Mouse (Mus musculus) gastrocnemius, adult 18-20 months (tissue): ENCODE results near the gene 2010111I01Rik. TPM values are rescaled to one million over a fixed set of nuclear protein-coding genes. Genes with fewer than 3 reads are reported as not detected.
"Not testable (repeated sequence)": the region's sequence is repeated elsewhere in the genome, so short reads cannot be mapped to it uniquely, and the experiment has no call there.

Experiments used
- DNase-seq: peaks from one replicate; pipeline ENCODE4 v3.0.0; 2021; ENCODE audit warnings: low spot score
- microRNA-seq: library from miRNA; unstranded; fragments of <30 nt; microRNA quantifications from one replicate; pipeline ENCODE4 v1.2.0, GENCODE M21; 2021
- total RNA-seq, 2 experiments: library from RNA; stranded (reverse); gene quantifications; 2 replicates each; pipeline ENCODE4 v1.2.3; 2021

Gene 2010111I01Rik
- total RNA-seq, 2 experiments from 2014 or later, result 46.4 to 82.7 TPM

- no peak for DNase-seq
These were observed 372.7 kb downstream of the 2010111I01Rik start for GRCm38 (mm10) chr13:63337239-63337960.

DNA sequence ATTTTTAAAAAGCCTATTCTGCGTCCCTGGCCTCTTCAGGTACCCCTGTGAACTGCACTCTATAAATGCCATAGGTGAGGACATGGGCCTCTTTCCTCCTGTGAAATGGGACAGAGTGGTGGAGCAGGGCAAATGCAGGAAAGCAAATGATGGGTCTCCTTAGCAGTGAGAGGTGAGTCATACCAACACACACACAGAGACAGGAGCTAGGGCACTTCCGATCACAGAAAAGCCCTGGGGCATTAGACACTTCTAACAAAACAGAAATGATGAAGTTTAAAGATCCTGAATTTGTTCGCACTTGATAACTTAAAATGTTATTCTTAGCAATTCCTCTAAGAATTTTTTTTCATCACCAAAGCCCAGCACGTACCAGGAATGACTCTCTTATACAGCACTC is 375.3 kb downstream of the 2010111I01Rik start:
- DNase-seq, result no peak

DNA sequence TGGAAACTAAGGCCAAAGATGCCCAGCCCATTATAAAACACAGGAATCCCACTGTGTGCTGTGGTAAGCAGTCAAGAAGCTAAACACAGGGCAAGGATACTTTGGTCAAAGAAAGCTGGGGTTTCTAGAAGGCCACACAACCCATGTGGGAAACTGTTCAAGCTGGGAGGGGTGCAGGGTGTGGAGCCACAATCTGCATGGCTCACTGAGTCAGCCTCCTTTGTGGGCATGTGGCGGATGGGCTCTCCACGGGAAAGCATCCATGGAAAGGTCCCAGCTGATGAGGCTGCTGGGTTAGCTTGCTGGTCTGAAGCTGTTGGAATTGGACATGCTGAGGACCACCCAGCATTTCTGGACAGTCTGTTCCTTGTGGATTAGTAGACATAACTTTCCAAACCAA is 378.1 kb downstream of the 2010111I01Rik start:
- DNase-seq, result no peak

DNA sequence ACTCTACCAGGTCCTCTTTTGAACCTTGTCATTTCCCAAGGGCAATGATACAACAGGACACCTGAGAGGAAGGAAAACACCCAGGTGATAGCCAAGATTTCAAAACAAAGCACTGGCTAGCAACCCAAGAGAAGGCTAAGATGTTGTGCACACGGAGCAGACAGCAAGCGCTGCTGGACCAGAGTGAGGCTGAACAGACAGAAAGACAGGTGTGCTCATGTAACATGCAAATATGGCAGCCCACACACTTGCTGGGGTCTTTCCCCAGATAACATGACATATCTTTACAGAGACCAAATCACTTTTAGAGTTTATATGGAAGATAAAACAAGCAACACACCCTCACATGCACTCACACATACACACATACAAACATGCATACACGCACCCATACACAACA is 379.8 kb downstream of the 2010111I01Rik start:
- no peak for DNase-seq

GRCm38 (mm10) chr13:63345476-63346225 is 381.0 kb downstream of the 2010111I01Rik start:
- no peak for DNase-seq

- no peak for DNase-seq
These were observed 382.9 kb downstream of the 2010111I01Rik start for GRCm38 (mm10) chr13:63347639-63348038.

DNA sequence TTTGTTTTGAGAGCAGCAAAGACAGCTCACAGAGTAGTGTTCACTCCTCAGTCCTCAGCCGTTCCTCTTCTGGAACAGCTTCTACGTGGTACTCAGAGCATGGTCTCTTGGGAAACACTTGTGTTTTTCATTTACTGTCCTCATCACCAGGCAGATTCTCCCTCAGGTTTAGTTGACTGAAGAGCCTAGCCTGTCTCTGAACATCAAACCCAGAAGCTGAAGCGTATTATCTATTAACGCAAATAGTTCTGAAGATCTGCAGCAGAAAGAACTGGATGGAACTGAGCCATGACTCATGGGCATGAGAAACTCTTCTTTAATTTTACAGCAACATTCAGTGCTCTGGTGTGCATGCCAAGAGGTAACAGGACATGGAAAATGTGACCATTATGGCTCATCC is 385.4 kb downstream of the 2010111I01Rik start:
- DNase-seq, result no peak

DNA sequence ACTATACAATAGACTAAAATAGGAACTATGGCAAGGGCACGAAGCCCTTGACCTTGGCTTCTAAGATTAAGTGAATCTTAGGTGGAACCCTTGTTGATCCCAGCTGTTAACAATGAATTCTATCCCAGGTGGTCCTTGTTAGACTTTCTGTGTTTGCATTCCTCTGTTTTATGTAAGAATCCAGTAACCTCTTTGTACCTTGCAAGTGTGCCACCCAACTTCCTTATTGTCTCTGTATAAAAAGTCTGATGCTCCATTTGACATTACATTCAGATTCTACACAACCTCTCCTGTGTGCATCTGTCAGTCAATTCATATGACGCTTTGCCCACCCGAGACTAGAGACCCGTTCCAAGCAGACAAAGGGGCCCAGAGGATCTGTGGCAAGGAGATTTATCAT is 388.6 kb downstream of the 2010111I01Rik start:
- not testable (repeated sequence) for DNase-seq

DNA sequence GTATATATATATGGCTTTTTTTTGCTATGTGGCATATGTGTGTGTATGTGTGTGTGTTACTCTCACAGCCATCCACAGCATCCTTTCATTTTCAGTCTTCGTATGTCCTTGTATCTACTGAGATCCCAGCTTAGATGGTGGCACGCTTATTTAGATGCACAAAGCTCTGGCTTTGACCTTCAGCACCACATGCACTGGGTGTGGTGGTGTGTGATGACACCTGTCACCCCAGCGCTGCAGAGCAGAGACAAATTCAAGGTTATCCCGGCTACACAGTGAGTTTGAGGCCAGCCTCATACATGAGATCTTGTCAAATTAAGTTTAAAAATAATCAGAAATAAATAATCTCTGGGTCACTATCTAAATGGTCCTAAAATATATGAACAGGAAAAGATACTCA is 391.4 kb downstream of the 2010111I01Rik start:
- no peak for DNase-seq

- peak; percentile 71 for DNase-seq
These were observed 391.9 kb downstream of the 2010111I01Rik start for GRCm38 (mm10) chr13:63356558-63356957.

DNA sequence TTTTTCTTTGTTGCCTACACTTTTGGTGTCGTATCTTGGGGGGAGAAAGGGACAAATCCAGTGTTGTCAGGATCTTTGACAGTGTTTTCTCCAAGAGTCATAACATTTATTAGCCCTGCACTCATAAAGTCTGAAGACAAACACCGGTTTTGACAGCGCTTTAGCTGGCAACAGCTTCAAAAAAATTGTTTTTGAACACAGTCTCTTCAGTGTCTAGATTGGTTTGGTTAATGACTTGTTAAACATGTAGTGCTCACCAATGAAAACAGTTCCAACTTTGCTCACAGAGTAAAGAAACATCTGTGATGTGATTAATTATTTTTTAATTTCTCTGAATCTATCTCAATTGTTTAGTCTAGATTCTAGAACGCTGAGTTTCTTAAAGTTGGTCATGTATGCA is 394.7 kb downstream of the 2010111I01Rik start:
- DNase-seq, result no peak

DNA sequence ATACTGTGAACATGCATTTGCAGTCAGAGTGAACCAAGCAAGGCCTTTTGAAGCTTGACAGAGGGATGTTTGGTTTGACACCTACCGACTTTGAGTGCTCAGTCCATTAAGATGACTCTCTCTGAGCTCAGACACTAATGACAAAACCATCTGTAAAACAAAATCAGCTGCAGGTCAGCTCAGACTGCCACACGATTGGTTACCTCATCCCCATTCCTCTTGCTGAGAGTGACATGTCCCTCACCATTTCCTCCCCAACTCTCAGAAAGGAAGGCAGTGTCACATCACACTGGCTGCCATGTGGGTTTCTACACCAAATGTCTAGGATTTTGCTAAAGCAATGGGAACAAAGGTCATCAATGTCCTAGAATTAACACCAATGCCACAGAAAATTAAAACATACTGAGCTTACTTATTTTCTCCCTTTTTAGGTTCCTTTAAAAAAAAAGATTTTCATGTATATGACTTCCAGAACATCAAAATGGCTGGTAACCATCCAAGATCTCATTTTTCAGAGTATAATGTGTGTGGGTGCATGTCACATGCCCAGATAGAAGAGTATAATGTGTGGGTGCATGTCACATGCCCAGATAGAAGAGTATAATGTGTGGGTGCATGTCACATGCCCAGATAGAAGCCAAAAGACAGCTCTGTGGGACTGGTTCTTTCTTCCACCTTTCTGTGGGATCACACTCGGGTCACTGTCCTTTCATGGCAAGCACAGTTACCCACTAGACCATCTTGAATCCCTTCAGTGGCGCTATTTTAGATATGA is 395.6 kb downstream of the 2010111I01Rik start:
- no peak for DNase-seq

DNA sequence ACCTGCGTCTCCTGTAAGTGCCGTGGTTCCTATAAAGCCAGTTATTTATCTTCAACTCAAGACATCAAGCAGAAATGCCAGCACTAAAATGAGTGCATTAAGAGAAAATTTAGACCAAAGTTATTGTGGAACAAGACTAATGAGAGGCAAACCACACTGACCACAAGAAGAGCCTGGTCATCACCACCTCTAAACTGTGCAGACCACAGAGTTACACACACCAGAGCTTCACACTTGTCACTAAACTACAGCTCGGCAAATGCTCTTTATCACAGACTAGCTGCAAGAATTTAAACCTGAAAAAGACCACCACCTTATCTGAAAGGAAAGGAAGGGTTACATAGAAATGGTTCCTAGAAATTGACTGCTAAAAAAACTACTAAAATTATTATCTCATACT is 397.1 kb downstream of the 2010111I01Rik start:
- no peak for DNase-seq

DNA sequence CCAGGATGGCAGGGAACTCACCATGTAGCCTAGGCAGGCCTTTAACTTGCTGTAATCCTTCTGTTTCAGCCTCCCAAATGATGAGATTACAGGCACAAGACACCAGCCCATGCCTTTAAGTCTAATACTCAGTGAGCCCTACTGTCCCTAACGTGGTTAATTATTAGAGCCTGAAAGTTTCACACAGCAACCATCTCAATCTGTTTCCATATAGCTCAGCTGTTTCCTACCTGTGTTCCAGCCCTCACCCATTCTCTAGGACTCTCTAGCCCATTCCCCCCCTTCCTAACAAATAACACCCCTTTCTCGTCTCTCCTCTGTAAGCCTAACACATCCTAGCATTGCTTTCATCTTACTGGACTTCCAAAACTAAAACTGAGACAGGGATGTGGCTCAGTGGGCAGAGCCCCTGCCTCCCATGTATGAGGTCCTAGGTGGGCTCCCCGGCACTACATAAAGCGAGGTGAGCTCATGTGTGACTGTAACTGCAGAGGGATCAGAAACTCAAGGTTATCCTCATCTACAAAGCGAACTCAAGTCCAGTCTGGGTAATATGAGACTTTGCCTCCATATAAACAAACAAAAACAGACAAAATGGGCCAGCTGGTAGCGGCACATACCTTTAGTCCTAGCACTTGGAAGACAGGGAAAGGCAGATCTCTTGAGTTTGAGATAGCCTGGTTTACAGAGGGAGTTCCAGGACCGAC is 408.9 kb downstream of the 2010111I01Rik start:
- no peak for DNase-seq

Small RNA genes within 50 kb of the gene (microRNA-seq; reads per million reads assigned to microRNA genes)
- gene Mir23b (45,305 reads per million, percentile 98 among the genes with 10 or more reads in this experiment), gene Mir24-1 (not detected), gene Mir27b (8,696 reads per million, percentile 93 among the genes with 10 or more reads in this experiment), gene Mir3074-1 (not detected)

Other genes starting within 250 kb of the 2010111I01Rik start
- gene Platr25, start 204.2 kb upstream of the 2010111I01Rik start, total RNA-seq, result 1 to 10 TPM; 1.2 to 1.4 TPM
- under 1 TPM; 0.07 to 0.26 TPM for gene Gm5141, start 179.1 kb upstream of the 2010111I01Rik start, total RNA-seq
- 10 to 100 TPM; 33.9 to 63.4 TPM for gene Fbp2, start 106.5 kb upstream of the 2010111I01Rik start, total RNA-seq
- gene Fbp1, start 76.6 kb upstream of the 2010111I01Rik start, total RNA-seq, result under 1 TPM; 0.25 to 0.36 TPM